Mouse (Mus musculus): ENCODE results near the gene Lrrc36.
A peak's percentile ranks its signal among the peaks of the same experiment; 100 is the strongest.

Lrrc36 gene

GRCm38 (mm10) chr8:105482123-105482522 is 68.8 kb downstream of the Lrrc36 start:
- DNase-seq (ENCODE audit: low read depth, low spot score): no peak

GRCm38 (mm10) chr8:105483212-105484029 is 70.0 kb downstream of the Lrrc36 start:
- peak; percentile 64 for DNase-seq (ENCODE audit: low read depth, low spot score)

- DNase-seq (ENCODE audit: low read depth, low spot score): no peak
Observed at GRCm38 (mm10) chr8:105484030-105484368, 70.6 kb downstream of the Lrrc36 start.

- peak; percentile 62 for DNase-seq (ENCODE audit: low read depth, low spot score)
Observed at GRCm38 (mm10) chr8:105484392-105484791, 71.0 kb downstream of the Lrrc36 start.

GRCm38 (mm10) chr8:105488082-105488481 is 74.7 kb downstream of the Lrrc36 start:
- DNase-seq (ENCODE audit: low read depth, low spot score): no peak

GRCm38 (mm10) chr8:105489281-105489680 is 75.9 kb downstream of the Lrrc36 start:
- DNase-seq (ENCODE audit: low read depth, low spot score): no peak

GRCm38 (mm10) chr8:105493495-105493894 is 80.1 kb downstream of the Lrrc36 start:
- no peak for DNase-seq (ENCODE audit: low read depth, low spot score)

- DNase-seq (ENCODE audit: low read depth, low spot score): no peak
Observed at GRCm38 (mm10) chr8:105494566-105494965, 81.2 kb downstream of the Lrrc36 start.

- DNase-seq (ENCODE audit: low read depth, low spot score): no peak
Observed at GRCm38 (mm10) chr8:105495350-105496302, 82.3 kb downstream of the Lrrc36 start.

GRCm38 (mm10) chr8:105496439-105497180 is 83.2 kb downstream of the Lrrc36 start, which contains the start of gene Zdhhc1:
TSS of gene Zdhhc1 (minus strand) at chr8:105496902.
- peak; percentile 84 for DNase-seq (ENCODE audit: low read depth, low spot score)

- DNase-seq (ENCODE audit: low read depth, low spot score): no peak
Observed at GRCm38 (mm10) chr8:105499787-105500186, 86.4 kb downstream of the Lrrc36 start.

GRCm38 (mm10) chr8:105504617-105505016 is 91.2 kb downstream of the Lrrc36 start:
- no peak for DNase-seq (ENCODE audit: low read depth, low spot score)

GRCm38 (mm10) chr8:105506977-105507376 is 93.6 kb downstream of the Lrrc36 start:
- DNase-seq (ENCODE audit: low read depth, low spot score): no peak

GRCm38 (mm10) chr8:105508758-105509157 is 95.4 kb downstream of the Lrrc36 start:
- DNase-seq (ENCODE audit: low read depth, low spot score): no peak

GRCm38 (mm10) chr8:105509997-105510735 is 96.8 kb downstream of the Lrrc36 start:
- no peak for DNase-seq (ENCODE audit: low read depth, low spot score)
